Mouse (Mus musculus): Measurements from ENCODE around the gene Tbc1d2b. TPM values are rescaled to one million over a fixed set of nuclear protein-coding genes. Genes with fewer than 3 reads are reported as not detected.

Gene Tbc1d2b
- polyA plus RNA-seq (2011; ENCODE audit: insufficient read length, low read depth, missing spikeins) = 42.4 and 45.5 TPM in 2 replicates

DNA sequence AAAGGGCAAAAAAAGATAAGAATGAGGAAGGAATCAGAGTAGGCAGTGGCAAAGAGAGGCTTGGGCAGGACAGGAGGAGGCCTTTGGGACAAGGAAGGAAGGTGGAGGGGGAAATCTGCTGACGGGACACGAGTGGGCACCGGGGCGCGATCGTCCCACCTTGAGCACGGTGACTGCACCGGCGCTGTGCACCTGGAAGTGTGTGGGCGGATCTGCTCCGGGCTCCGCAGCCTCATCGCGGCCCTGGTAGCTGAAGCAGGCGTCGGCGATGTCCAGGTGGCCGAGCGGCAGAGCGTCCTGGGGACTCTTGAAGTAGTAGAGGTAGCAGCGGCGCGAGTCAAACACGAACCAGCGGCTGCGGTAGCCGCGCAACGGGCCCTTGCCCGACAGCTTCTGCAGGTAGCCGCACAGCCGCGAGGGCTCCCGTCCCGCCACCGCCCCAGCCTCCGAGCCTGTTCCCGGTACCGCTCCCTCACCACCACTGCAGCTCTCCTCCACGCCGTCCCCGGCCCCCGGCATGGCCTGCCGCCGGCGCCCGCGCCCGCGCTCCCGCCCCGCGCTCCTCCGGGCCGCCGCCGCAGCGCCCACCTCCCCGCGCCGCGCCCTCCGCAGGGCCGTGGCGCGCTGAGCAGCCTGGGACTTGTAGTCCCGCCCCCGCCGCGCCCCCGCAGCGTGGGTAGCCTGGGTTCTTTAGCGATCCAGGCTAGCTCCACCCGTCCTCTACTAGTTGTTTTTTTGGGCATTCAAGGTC is at the start of gene Tbc1d2b:
TSS of gene Tbc1d2b (minus strand) at position 612 of the 751 bp plus-strand sequence.
- H3K27ac ChIP-seq (ENCODE audit: insufficient read depth, low read length) = peak within 1 kb of the TSS; percentile 74
- TF ChIP-seq POLR2A (IDR thresholded peaks at IDR 0.05; ENCODE audit: low read depth, low read length) (peak; percentile 56), CTCF (IDR thresholded peaks at IDR 0.05; ENCODE audit: borderline replicate concordance, insufficient read depth, low read length) (no peak)
- no peaks in the 10 kb centered on the region for H3K4me1 ChIP-seq (ENCODE audit: control insufficient read depth, insufficient read depth, low read length)
- peak within 1 kb of the TSS; percentile 95 for H3K4me3 ChIP-seq (ENCODE audit: insufficient read depth, low read length)

DNA sequence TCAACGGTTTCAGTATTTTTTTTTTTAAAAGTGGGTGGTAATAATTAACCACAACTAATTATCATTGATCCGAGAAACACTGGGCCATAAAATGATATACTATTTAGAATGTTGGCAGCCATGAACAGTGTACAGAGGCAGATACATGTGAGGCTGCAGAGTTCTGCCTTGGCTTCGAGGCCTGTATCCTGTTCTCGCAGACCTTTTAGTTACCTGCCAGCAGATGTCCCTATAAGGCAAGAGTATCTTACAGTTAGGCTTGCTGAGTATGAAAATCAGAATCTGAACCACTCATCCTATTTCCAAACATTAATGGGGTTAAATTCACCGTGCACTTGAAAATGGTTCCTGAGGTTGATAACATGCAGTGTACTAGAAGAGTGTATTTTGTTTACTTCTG is 45.7 kb upstream of the Tbc1d2b start:
- Histone ChIP-seq H3K4me1 (ENCODE audit: control insufficient read depth, insufficient read depth, low read length) (no peaks in the 10 kb centered on the region), H3K27ac (ENCODE audit: insufficient read depth, low read length) (no peak overlapping the region), H3K4me3 (ENCODE audit: insufficient read depth, low read length) (no peak overlapping the region)
- TF ChIP-seq POLR2A (IDR thresholded peaks at IDR 0.05; ENCODE audit: low read depth, low read length) (no peak), CTCF (IDR thresholded peaks at IDR 0.05; ENCODE audit: borderline replicate concordance, insufficient read depth, low read length) (no peak)

DNA sequence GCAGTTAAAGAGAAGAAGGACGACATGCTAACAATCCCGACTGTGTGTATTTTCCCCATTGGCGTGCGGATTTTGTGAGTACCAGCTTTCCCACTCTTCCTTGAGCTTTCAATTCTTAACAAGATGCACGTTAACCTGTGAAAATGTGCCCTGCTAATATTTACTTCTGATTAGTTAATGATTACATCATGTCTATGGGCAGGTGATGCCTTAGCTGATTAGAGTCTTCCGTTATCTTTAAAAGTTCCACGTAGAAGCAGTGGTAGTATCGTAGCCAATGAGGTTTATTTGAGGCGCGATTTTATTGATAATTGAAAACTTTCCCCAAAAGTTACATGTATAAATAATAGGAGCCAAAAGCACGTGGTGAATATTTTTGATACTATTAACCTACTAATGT is 45.1 kb upstream of the Tbc1d2b start:
- no peak for TF ChIP-seq CTCF (IDR thresholded peaks at IDR 0.05; ENCODE audit: borderline replicate concordance, insufficient read depth, low read length)
- TF ChIP-seq POLR2A (IDR thresholded peaks at IDR 0.05; ENCODE audit: low read depth, low read length) = no peak
- Histone ChIP-seq H3K4me3 (ENCODE audit: insufficient read depth, low read length) (no peak overlapping the region), H3K27ac (ENCODE audit: insufficient read depth, low read length) (no peak overlapping the region)

DNA sequence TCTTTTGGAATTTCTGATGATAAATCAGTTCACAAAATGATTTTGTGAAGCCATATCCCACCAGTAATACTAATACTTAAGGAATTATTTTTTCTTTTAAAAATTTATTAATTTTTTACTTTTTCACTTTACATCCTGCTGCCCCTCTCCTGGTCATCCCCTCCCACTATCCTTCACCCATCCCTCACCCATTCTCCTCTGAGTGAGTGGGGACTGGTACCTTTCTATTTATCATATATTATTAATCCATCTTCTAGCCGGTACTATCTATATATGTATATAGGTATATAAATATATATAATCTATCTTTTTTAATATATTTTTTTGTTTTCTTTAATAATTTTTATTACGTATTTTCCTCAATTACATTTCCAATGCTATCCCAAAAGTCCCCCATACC is 33.6 kb upstream of the Tbc1d2b start:
- Histone ChIP-seq H3K4me3 (ENCODE audit: insufficient read depth, low read length) (no peak overlapping the region), H3K27ac (ENCODE audit: insufficient read depth, low read length) (no peak overlapping the region), H3K4me1 (ENCODE audit: control insufficient read depth, insufficient read depth, low read length) (no peaks in the 10 kb centered on the region)
- no peak for TF ChIP-seq POLR2A (IDR thresholded peaks at IDR 0.05; ENCODE audit: low read depth, low read length)
- TF ChIP-seq CTCF (IDR thresholded peaks at IDR 0.05; ENCODE audit: borderline replicate concordance, insufficient read depth, low read length) = no peak

More for the DNA sequence above, 45.1 kb upstream of the Tbc1d2b start:
- no peaks in the 10 kb centered on the region for H3K4me1 ChIP-seq (ENCODE audit: control insufficient read depth, insufficient read depth, low read length)

GRCm38 (mm10) chr9:90303101-90303835 is 32.7 kb upstream of the Tbc1d2b start:
- Histone ChIP-seq H3K4me3 (ENCODE audit: insufficient read depth, low read length) (no peak overlapping the region), H3K27ac (ENCODE audit: insufficient read depth, low read length) (no peak overlapping the region), H3K4me1 (ENCODE audit: control insufficient read depth, insufficient read depth, low read length) (no peaks in the 10 kb centered on the region)
- TF ChIP-seq POLR2A (IDR thresholded peaks at IDR 0.05; ENCODE audit: low read depth, low read length) = no peak
- TF ChIP-seq CTCF (IDR thresholded peaks at IDR 0.05; ENCODE audit: borderline replicate concordance, insufficient read depth, low read length) = no peak

GRCm38 (mm10) chr9:90302670-90303069 is 32.1 kb upstream of the Tbc1d2b start:
- H3K4me3 ChIP-seq (ENCODE audit: insufficient read depth, low read length) = no peak overlapping the region
- H3K27ac ChIP-seq (ENCODE audit: insufficient read depth, low read length) = no peak overlapping the region
- no peaks in the 10 kb centered on the region for H3K4me1 ChIP-seq (ENCODE audit: control insufficient read depth, insufficient read depth, low read length)
- TF ChIP-seq POLR2A (IDR thresholded peaks at IDR 0.05; ENCODE audit: low read depth, low read length) (no peak), CTCF (IDR thresholded peaks at IDR 0.05; ENCODE audit: borderline replicate concordance, insufficient read depth, low read length) (no peak)

- H3K4me3 ChIP-seq (ENCODE audit: insufficient read depth, low read length) = no peak overlapping the region
- no peak for TF ChIP-seq CTCF (IDR thresholded peaks at IDR 0.05; ENCODE audit: borderline replicate concordance, insufficient read depth, low read length)
- no peak for TF ChIP-seq POLR2A (IDR thresholded peaks at IDR 0.05; ENCODE audit: low read depth, low read length)
- no peaks in the 10 kb centered on the region for H3K4me1 ChIP-seq (ENCODE audit: control insufficient read depth, insufficient read depth, low read length)
- no peak overlapping the region for H3K27ac ChIP-seq (ENCODE audit: insufficient read depth, low read length)
These were observed 30.6 kb upstream of the Tbc1d2b start for GRCm38 (mm10) chr9:90301081-90301688.

- no peak overlapping the region for H3K4me3 ChIP-seq (ENCODE audit: insufficient read depth, low read length)
- H3K4me1 ChIP-seq (ENCODE audit: control insufficient read depth, insufficient read depth, low read length) = no peaks in the 10 kb centered on the region
- TF ChIP-seq CTCF (IDR thresholded peaks at IDR 0.05; ENCODE audit: borderline replicate concordance, insufficient read depth, low read length) (no peak), POLR2A (IDR thresholded peaks at IDR 0.05; ENCODE audit: low read depth, low read length) (no peak)
- no peak overlapping the region for H3K27ac ChIP-seq (ENCODE audit: insufficient read depth, low read length)
These were observed 27.0 kb upstream of the Tbc1d2b start for GRCm38 (mm10) chr9:90297637-90298036.

GRCm38 (mm10) chr9:90293641-90294398 is 23.2 kb upstream of the Tbc1d2b start:
- Histone ChIP-seq H3K4me1 (ENCODE audit: control insufficient read depth, insufficient read depth, low read length) (no peaks in the 10 kb centered on the region), H3K27ac (ENCODE audit: insufficient read depth, low read length) (no peak overlapping the region), H3K4me3 (ENCODE audit: insufficient read depth, low read length) (no peak overlapping the region)
- TF ChIP-seq POLR2A (IDR thresholded peaks at IDR 0.05; ENCODE audit: low read depth, low read length) (no peak), CTCF (IDR thresholded peaks at IDR 0.05; ENCODE audit: borderline replicate concordance, insufficient read depth, low read length) (no peak)
